Mouse (Mus musculus): ENCODE results near the gene Mob4.
A peak's percentile ranks its signal among the peaks of the same experiment; 100 is the strongest.
"Not testable (repeated sequence)": the region's sequence is repeated elsewhere in the genome, so short reads cannot be mapped to it uniquely, and the experiment has no call there.

The Mob4 gene

GRCm38 (mm10) chr1:55130943-55131401, at the start of gene Mob4:
Gene Mob4 (plus strand): TSS chr1:55131231.
- peak; percentile 97 for DNase-seq

DNA sequence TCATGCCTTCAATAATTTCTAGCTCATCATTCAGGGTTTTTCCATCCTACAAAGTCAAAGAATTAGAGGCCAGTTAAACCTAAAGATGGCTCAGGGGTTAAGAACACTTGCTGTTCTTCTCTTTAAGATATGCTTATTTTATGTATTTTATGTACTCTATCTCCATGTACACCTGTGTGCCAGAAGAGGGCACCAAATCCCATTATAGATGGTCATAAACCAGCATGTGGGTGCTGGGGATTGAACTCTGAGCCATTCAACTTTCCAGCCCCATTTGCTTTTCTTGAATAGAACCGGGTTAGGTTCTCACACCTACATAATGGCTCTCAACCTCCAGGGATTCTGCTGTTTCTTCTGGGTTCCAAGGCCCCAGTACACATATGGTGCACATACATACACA, 48.9 kb upstream of the Mob4 start:
- DNase-seq: no peak

DNA sequence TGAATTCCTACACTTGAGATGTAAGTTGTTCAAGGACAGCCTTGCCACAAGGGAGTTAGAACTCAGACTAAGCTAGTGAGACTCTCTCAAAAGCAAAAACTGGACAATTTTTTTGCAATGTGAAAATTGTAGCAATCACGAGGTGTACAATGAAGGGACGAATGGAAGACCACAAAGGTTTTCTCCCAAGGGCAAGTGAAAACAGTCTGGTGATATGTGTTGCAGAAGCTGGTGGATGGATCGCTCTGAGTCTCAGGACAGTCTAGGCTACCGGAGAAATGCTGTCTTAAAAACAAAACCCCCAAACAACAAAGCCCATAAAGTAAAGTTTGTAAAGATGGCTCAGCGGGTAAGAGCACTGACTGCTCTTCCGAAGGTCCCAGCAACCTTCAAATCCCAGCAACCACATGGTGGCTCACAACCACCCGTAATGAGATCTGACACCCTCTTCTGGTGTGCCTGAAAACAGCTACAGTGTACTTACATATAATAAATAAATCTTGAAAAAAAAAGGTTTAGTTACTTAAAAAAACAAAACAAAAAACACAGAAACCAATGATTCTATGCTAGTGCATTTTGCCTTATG, 45.2 kb upstream of the Mob4 start:
- no peak for DNase-seq

- DNase-seq: peak; percentile 55
Observed at GRCm38 (mm10) chr1:55086868-55087400, 44.1 kb upstream of the Mob4 start.

DNA sequence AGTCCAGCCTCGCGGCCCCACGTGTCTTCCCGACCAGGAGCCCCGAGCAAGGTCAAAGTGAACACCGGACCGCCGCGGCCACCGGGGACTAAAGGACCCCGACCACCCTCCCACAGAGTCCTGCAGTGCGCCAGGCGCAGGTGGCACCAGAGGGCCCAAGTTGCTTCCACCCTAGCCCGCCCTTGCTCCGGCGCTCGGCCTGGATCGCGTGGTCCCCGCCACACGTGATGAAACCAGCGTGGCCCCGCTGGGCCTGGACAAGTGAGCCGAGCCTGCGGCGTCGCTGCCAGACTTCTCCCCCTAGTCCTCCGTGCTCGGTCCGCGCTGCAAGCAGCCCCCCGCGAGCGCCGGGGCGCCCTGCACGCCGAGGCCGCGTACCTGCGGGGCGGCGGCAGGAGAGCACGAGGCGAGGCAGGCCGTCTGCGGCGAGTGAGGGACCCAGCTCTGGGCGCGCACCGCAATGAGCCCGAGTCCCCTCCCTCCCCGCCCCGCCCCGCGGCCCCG, 43.6 kb upstream of the Mob4 start:
- no peak for DNase-seq

- DNase-seq: peak; percentile 99
Observed at GRCm38 (mm10) chr1:55087932-55088610, 43.0 kb upstream of the Mob4 start, which contains the start of the genes Hspe1 and Hspd1. Gene Hspe1 (plus strand): TSS chr1:55088132. Gene Hspd1 (minus strand): TSS chr1:55088243.

DNA sequence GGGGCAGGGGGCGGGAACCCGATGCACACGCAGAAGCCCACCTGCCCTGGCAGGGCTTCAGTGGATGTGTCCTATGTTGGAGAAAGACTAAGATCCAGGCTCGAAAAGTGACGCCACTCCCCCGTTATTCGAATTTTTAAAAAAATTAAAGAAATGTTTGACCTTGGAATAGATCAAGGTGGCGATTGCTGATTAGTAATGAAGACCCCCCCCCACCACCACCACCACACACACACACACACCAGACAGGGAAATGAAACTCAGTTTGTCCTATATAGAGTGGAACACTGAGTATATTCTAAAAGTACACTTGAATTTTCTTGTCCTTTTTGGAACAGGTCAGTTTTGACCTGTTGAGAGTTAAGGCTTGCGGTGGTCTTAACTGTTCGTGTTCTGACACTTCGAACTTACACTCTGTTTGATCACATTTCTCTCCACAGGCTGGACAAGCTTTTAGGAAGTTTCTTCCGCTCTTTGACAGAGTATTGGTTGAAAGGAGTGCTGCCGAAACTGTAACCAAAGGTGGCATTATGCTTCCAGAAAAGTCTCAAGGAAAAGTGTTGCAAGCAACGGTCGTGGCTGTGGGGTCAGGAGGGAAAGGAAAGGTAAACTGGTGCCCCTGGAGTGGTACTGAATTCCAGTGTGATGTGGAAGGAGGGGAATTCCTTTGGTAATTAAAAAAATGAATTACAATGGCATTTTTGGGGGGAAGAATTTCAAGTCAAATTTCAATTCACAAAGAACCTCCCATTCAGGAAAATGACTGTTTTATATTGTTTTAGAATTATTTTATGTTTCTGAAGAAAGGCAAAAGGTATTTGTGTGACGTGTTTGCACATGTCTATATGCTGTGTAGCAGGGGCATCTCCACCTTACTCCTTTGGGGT, 42.2 kb upstream of the Mob4 start:
- DNase-seq: no peak

- DNase-seq: no peak
Observed at GRCm38 (mm10) chr1:55089498-55090064, 41.5 kb upstream of the Mob4 start.

DNA sequence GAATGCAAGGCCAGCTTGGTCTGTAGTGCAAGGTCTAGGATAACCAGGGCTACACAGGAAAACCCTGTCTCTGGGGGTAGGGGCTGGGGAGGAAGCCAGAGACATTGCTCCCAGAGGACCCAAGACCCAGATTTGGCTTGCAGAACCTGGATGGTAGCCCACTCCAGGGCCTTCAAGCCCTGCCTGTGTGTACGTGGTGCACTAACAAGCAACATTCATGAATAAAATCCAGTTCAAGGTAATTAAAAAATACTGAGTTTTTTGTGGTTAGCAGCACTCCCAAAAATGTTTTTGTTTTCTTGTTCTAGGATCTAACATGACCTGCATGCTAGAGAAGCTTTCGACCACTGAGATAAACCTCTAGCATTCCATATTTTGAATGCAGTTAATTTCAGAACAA, 39.0 kb upstream of the Mob4 start:
- DNase-seq: no peak

DNA sequence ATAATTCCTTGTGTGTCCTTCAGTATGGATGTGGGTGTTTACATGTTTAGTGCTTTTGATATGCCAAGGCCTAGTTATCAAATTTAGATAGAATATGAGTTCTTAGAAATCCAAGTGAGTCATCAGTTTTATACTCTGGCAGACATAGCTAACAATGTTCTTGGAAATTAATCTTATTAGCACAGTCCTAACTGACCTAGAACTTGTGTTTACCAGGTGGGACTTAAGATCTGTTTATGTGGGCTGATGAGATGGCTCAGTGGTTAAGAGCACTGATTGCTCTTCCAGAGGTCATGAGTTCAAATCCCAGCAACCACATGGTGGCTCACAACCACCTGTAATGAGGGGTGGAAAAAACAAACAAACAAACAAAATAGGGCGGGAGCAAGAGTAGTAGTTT, 38.6 kb upstream of the Mob4 start:
- DNase-seq: no peak

DNA sequence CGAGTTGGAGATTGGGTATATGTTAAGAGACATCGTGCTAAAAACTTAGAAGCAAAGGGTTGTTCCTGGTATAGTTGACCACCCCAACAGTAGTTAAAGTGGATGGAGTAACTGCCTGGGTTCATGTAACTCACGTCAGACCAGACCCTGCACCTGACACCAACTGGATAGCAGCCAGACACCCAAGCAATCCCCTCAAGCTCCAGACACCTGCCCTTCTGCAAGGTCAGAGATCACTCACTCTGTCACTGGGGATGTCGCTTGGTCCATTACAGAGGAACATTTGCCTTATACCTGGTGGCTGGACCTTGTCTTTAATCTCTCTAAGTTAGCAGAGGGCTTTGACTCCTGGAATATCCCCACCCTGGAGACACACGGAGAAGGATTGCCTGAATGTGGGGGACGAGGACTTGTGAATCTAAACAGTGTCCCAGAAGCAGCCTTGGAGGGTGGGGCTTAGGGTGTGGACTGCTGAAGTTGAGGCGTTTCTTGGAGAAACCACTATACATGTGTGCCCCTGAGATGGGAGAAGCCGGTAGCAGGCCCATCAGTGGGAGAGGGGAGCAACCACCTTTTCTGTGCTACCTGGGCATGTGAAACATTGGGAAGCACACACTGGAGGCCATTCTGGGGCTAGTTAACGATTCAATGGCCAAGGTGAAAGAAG, 24.0 kb upstream of the Mob4 start:
- DNase-seq: no peak

DNA sequence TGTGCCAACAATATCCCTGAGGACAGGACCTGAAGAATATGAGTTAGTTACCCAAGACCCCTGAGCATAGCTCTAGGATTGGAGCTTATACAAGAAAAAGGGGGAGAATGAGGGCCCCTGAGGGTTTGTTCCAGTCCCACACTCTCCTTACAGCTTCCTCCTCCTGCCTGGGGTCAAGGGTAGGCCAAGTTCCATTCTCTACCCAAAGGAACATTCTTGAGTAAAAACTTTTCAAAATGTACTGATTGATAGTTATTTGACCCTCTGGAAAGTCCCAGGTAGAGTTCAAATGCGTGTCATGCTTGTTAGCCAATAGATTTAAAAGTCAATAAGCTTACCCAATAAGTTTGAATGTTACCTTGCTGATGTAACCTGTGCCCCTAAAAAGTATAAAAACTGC, 23.4 kb upstream of the Mob4 start:
- no peak for DNase-seq

DNA sequence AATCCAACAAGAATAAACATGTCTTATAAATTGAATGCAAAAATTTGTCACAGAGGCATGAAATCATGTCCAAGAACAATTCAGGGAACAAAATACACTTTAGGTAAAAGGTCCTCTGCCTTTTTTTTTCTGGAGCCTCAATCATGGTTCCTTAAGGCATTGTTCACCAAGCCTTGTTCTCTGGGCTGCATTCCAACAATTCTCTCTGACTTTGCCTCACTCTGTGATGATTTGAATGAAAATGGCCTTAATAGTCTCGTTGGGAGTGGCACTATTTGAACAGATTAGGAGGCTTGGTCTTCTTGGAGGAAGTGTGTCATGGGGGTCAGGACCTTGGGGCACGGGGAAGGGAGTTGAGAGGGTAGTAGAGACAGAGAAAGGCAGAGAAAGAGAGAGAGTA, 22.6 kb upstream of the Mob4 start:
- no peak for DNase-seq

GRCm38 (mm10) chr1:55109066-55109766, 21.8 kb upstream of the Mob4 start:
- no peak for DNase-seq

GRCm38 (mm10) chr1:55123046-55123445, 8.0 kb upstream of the Mob4 start:
- DNase-seq: no peak

GRCm38 (mm10) chr1:55123561-55123960, 7.5 kb upstream of the Mob4 start:
- no peak for DNase-seq

GRCm38 (mm10) chr1:55124136-55124535, 6.9 kb upstream of the Mob4 start:
- DNase-seq: not testable (repeated sequence)

- no peak for DNase-seq
Observed at GRCm38 (mm10) chr1:55129716-55130115, 1.3 kb upstream of the Mob4 start.

- no peak for DNase-seq
Observed at GRCm38 (mm10) chr1:55130190-55130916, 678 bp upstream of the Mob4 start.

- DNase-seq: no peak
Observed at GRCm38 (mm10) chr1:55131424-55132014, 488 bp downstream of the Mob4 start.

Measured in kidney, postnatal 10 days (tissue).